Mouse (Mus musculus): ENCODE measurements at regions not wholly inside any gene's neighbourhood (a gene's known extent, or its start where the extent isn't known, plus 50 kb on each side); places are given as distances from the start of the nearest gene placed in this dataset.

- H3K27ac ChIP-seq (ENCODE audit: insufficient read depth, low read depth): no peak overlapping the region
- H3K27me3 ChIP-seq (replicated peaks): no peaks in the 10 kb centered on the region
- no peaks in the 10 kb centered on the region for H3K36me3 ChIP-seq (replicated peaks in 1 of 2; ENCODE audit: control insufficient read depth in 1 of 2, insufficient read depth in 1 of 2, low read length in 1 of 2)
- dilution Hi-C loops (cut with MboI; ENCODE audit: extremely low pct_ligation_motif_present, extremely low pct_unique_long_range_greater_than_20kb, low sequenced_read_pairs): no loop called here
- no peak overlapping the region for H3K4me3 ChIP-seq (replicated peaks in 1 of 3; ENCODE audit: low read depth in 2 of 3, low read length in 2 of 3, poor library complexity in 1 of 3)
- H3K9ac ChIP-seq (ENCODE audit: insufficient read depth, low read depth): no peak overlapping the region
- H3K79me2 ChIP-seq (replicated peaks; ENCODE audit: control insufficient read depth, extremely low read depth, insufficient read depth, poor library complexity, severe bottlenecking): no peaks in the 10 kb centered on the region
- no peaks in the 10 kb centered on the region for H3K9me3 ChIP-seq (replicated peaks; ENCODE audit: low read length)
- DNase-seq (ENCODE audit: extremely low read depth): no peak
- no peaks in the 10 kb centered on the region for H3K4me1 ChIP-seq (ENCODE audit: control insufficient read depth in 1 of 2, insufficient read depth in 2 of 2)
- H3K4me2 ChIP-seq (ENCODE audit: insufficient read depth, low read depth, poor library complexity, severe bottlenecking): no peak overlapping the region
- in situ Hi-C loops (cut with MboI; ENCODE audit: low pct_ligation_motif_present, low pct_unique_long_range_greater_than_20kb, low sequenced_read_pairs): loop anchor here (25.0 kb wide), 2 partner anchors 297 to 397 kb away; no protein-coding TSS in a partner anchor
- TF ChIP-seq ZMIZ1 (IDR thresholded peaks at IDR 0.05; ENCODE audit: low read depth, low read length): no peak
- no peak for TF ChIP-seq JUND (conservative IDR thresholded peaks at IDR 0.05; ENCODE audit: low read depth, low read length)
- no peak for TF ChIP-seq MAX (IDR thresholded peaks at IDR 0.05; ENCODE audit: low read length)
- no peak for TF ChIP-seq PAX5 (IDR thresholded peaks at IDR 0.05; ENCODE audit: low read length)
- no peak for TF ChIP-seq USF2 (conservative IDR thresholded peaks at IDR 0.05; ENCODE audit: low read depth, low read length)
- no peak for TF ChIP-seq JUN (IDR thresholded peaks at IDR 0.05; ENCODE audit: insufficient read depth, low read depth, low read length)
- no peak for TF ChIP-seq ELF1 (IDR thresholded peaks at IDR 0.05; ENCODE audit: low read depth, low read length)
These were observed 92.9 kb upstream of the Fam83b start for GRCm38 (mm10) chr9:76659798-76660197.

DNA sequence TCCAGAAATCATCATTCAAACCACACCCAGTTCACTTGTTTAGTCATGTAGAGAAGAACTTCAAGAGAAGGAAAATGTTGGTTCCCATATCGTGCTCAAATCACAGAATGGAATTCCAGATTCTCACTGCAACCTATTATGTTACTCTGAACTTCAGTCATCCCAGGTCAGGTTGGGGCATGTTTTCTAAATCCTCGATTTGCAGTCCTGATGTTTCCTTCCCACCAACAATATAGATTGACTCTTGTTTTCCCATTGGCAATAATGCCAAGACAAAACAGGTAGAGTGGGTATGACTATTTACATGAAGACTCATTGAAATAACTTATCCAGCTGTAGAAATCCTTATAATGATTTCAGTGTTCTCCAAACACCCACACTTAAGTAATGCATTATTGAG, 86.4 kb upstream of the Fam83b start:
- H3K79me2 ChIP-seq (replicated peaks; ENCODE audit: control insufficient read depth, extremely low read depth, insufficient read depth, poor library complexity, severe bottlenecking): no peaks in the 10 kb centered on the region
- in situ Hi-C loops (cut with MboI; ENCODE audit: low pct_ligation_motif_present, low pct_unique_long_range_greater_than_20kb, low sequenced_read_pairs): loop anchor here (25.0 kb wide), 2 partner anchors 291 to 391 kb away; no protein-coding TSS in a partner anchor
- TF ChIP-seq BHLHE40 (IDR thresholded peaks at IDR 0.05; ENCODE audit: low read depth, low read length) (no peak), CTCF (conservative IDR thresholded peaks at IDR 0.05 in 1 of 2, IDR thresholded peaks at IDR 0.05 in 1 of 2; ENCODE audit: low read depth in 2 of 2, low read length in 2 of 2) (no peak), SIN3A (IDR thresholded peaks at IDR 0.05; ENCODE audit: low read length) (no peak), JUN (IDR thresholded peaks at IDR 0.05; ENCODE audit: insufficient read depth, low read depth, low read length) (no peak), RCOR1 (conservative IDR thresholded peaks at IDR 0.05; ENCODE audit: low read depth, low read length) (no peak), MAX (IDR thresholded peaks at IDR 0.05; ENCODE audit: low read length) (no peak), ETS1 (conservative IDR thresholded peaks at IDR 0.05; ENCODE audit: low read depth, low read length) (no peak), E2F4 (IDR thresholded peaks at IDR 0.05; ENCODE audit: insufficient replicate concordance, low read depth, low read length) (no peak), USF1 (IDR thresholded peaks at IDR 0.05; ENCODE audit: low read depth, low read length) (no peak), POLR2AphosphoS2 (IDR thresholded peaks at IDR 0.05; ENCODE audit: low read depth, low read length) (no peak), MYC (IDR thresholded peaks at IDR 0.05; ENCODE audit: low read depth, low read length) (no peak), KAT2A (IDR thresholded peaks at IDR 0.05; ENCODE audit: insufficient replicate concordance, low read length) (no peak), ELF1 (IDR thresholded peaks at IDR 0.05; ENCODE audit: low read depth, low read length) (no peak)
- no peak for DNase-seq (ENCODE audit: extremely low read depth)
- H3K9me3 ChIP-seq (replicated peaks; ENCODE audit: low read length): no peaks in the 10 kb centered on the region
- dilution Hi-C loops (cut with MboI; ENCODE audit: extremely low pct_ligation_motif_present, extremely low pct_unique_long_range_greater_than_20kb, low sequenced_read_pairs): no loop called here
- no peak overlapping the region for H3K9ac ChIP-seq (ENCODE audit: insufficient read depth, low read depth)
- H3K4me1 ChIP-seq (ENCODE audit: control insufficient read depth in 1 of 2, insufficient read depth in 2 of 2): no peaks in the 10 kb centered on the region
- H3K4me2 ChIP-seq (ENCODE audit: insufficient read depth, low read depth, poor library complexity, severe bottlenecking): no peak overlapping the region
- no peak overlapping the region for H3K27ac ChIP-seq (ENCODE audit: insufficient read depth, low read depth)
- H3K27me3 ChIP-seq (replicated peaks): no peaks in the 10 kb centered on the region
- no peaks in the 10 kb centered on the region for H3K36me3 ChIP-seq (replicated peaks in 1 of 2; ENCODE audit: control insufficient read depth in 1 of 2, insufficient read depth in 1 of 2, low read length in 1 of 2)
- no peak overlapping the region for H3K4me3 ChIP-seq (replicated peaks in 1 of 3; ENCODE audit: low read depth in 2 of 3, low read length in 2 of 3, poor library complexity in 1 of 3)

Data from CH12.LX (cell line).